Mouse (Mus musculus) heart, embryonic 13.5 days (tissue): Measurements from ENCODE around the gene Gmpr2. TPM values are rescaled to one million over a fixed set of nuclear protein-coding genes. Genes with fewer than 3 reads are reported as not detected.

Source experiments
- ATAC-seq: fragments of 200-750 bp; cut with Nextera tagmentation; 2 replicates; pipeline ENCODE4 v1.8.0; 2017; ENCODE audit warnings: moderate TSS enrichment; ENCODE audit not compliant: insufficient number of reproducible peaks, low FRiP score, low TSS enrichment; ENCODE audit errors: extremely low read depth
- H3K27ac ChIP-seq: fragments of 300-500 bp; sonication (generic); replicated peaks from 2 replicates; pipeline ENCODE4 v1.5.1; 2015; ENCODE audit warnings: moderate library complexity, mild to moderate bottlenecking, inconsistent platforms
- H3K27me3 ChIP-seq: fragments of 300-500 bp; sonication (generic); replicated peaks from 2 replicates; pipeline ENCODE4 v1.6.1; 2015; ENCODE audit warnings: mild to moderate bottlenecking, inconsistent platforms
- H3K36me3 ChIP-seq: fragments of 300-500 bp; sonication (generic); 2 replicates; pipeline ENCODE4 v1.6.1; 2015; ENCODE audit warnings: mild to moderate bottlenecking, inconsistent platforms
- H3K4me1 ChIP-seq: fragments of 300-500 bp; sonication (generic); 2 replicates; pipeline ENCODE4 v1.6.1; 2015; ENCODE audit warnings: inconsistent platforms
- H3K4me2 ChIP-seq: fragments of 300-500 bp; sonication (generic); 2 replicates; pipeline ENCODE4 v1.6.1; 2015; ENCODE audit warnings: inconsistent platforms, mild to moderate bottlenecking, moderate library complexity
- H3K4me3 ChIP-seq: fragments of 300-500 bp; sonication (generic); 2 replicates; pipeline ENCODE4 v1.5.1; 2015; ENCODE audit warnings: moderate library complexity, mild to moderate bottlenecking, inconsistent platforms
- H3K9ac ChIP-seq: fragments of 300-500 bp; sonication (generic); 2 replicates; pipeline ENCODE4 v1.6.1; 2015; ENCODE audit warnings: inconsistent platforms, mild to moderate bottlenecking, moderate library complexity
- H3K9me3 ChIP-seq: fragments of 300-500 bp; sonication (generic); 2 replicates; pipeline ENCODE4 v1.6.1; 2016; ENCODE audit warnings: inconsistent platforms
- WGBS: fragments of 180-500 bp; shearing (Covaris S2); methylation state at CpG from one replicate; pipeline ENCODE4 v1.1.7; 2015; ENCODE audit warnings: mixed read lengths; 5-methylcytosine and 5-hydroxymethylcytosine counted together
- polyA plus RNA-seq: library from polyadenylated mRNA; unstranded; fragments of >200 nt; fragmentation: Nextera tagmentation; extraction: Ambion mirVana; gene quantifications from 2 replicates; pipeline ENCODE4 v1.2.1, GENCODE M21; 2015

The Gmpr2 gene
- polyA plus RNA-seq, 1 experiment from 2014 or later: 39.3 TPM

- Histone ChIP-seq H3K27me3 (peaks cover 34% of the 10 kb centered on the region), H3K4me3 (no peak overlapping the region), H3K9ac (no peak overlapping the region), H3K4me2 (no peak overlapping the region), H3K4me1 (peaks cover 17% of the 10 kb centered on the region), H3K36me3 (peaks cover 43% of the 10 kb centered on the region), H3K9me3 (no peaks in the 10 kb centered on the region), H3K27ac (no peak overlapping the region)
- WGBS: 92% methylated on average over 6 of the region's 6 CpGs
- ATAC-seq: no peak
Measured at GRCm38 (mm10) chr14:55716271-55716670, 44.5 kb downstream of the Gmpr2 start.

GRCm38 (mm10) chr14:55716884-55717283, 45.1 kb downstream of the Gmpr2 start:
- 83% methylated on average over 8 of the region's 8 CpGs for WGBS
- Histone ChIP-seq H3K27ac (no peak overlapping the region), H3K27me3 (peaks cover 28% of the 10 kb centered on the region), H3K36me3 (peaks cover 43% of the 10 kb centered on the region), H3K4me3 (no peak overlapping the region), H3K4me2 (no peak overlapping the region), H3K4me1 (peaks cover 19% of the 10 kb centered on the region), H3K9me3 (no peaks in the 10 kb centered on the region), H3K9ac (no peak overlapping the region)
- ATAC-seq: no peak

GRCm38 (mm10) chr14:55719737-55720136, 48.0 kb downstream of the Gmpr2 start:
- WGBS: 77% methylated on average over 6 of the region's 6 CpGs
- Histone ChIP-seq H3K9ac (no peak overlapping the region), H3K4me2 (no peak overlapping the region), H3K27ac (no peak overlapping the region), H3K4me1 (peaks cover 14% of the 10 kb centered on the region), H3K9me3 (no peaks in the 10 kb centered on the region), H3K4me3 (no peak overlapping the region), H3K27me3 (0 out of 2 replicates have a peak, but pooled peaks cover 3% of the 10 kb centered on the region), H3K36me3 (peaks cover 43% of the 10 kb centered on the region)
- no peak for ATAC-seq

- no peak overlapping the region for H3K27ac ChIP-seq
- ATAC-seq: no peak
- no peak overlapping the region for H3K9ac ChIP-seq
- H3K4me3 ChIP-seq: no peak overlapping the region
- no peaks in the 10 kb centered on the region for H3K9me3 ChIP-seq
- peaks cover 43% of the 10 kb centered on the region for H3K36me3 ChIP-seq
- 92% methylated on average over 12 of the region's 12 CpGs for WGBS
- 0 out of 2 replicates have a peak overlapping the region, but pooled peaks have one; percentile 85 for H3K4me2 ChIP-seq
- H3K4me1 ChIP-seq: peaks cover 17% of the 10 kb centered on the region
- H3K27me3 ChIP-seq: no peaks in the 10 kb centered on the region
Measured at GRCm38 (mm10) chr14:55720666-55721065, 48.9 kb downstream of the Gmpr2 start.

GRCm38 (mm10) chr14:55721076-55721475, 49.3 kb downstream of the Gmpr2 start:
- H3K36me3 ChIP-seq: peaks cover 41% of the 10 kb centered on the region
- ATAC-seq: no peak
- H3K27ac ChIP-seq: peak overlapping the region; percentile 83; the same call in 1 of the 2 replicates
- H3K9ac ChIP-seq: peak overlapping the region; percentile 90
- peaks cover 17% of the 10 kb centered on the region for H3K4me1 ChIP-seq
- 80% methylated on average over 6 of the region's 6 CpGs for WGBS
- H3K27me3 ChIP-seq: no peaks in the 10 kb centered on the region
- H3K4me3 ChIP-seq: peak overlapping the region; percentile 92
- peak overlapping the region; percentile 85 for H3K4me2 ChIP-seq
- no peaks in the 10 kb centered on the region for H3K9me3 ChIP-seq

- H3K9ac ChIP-seq: peak within 1 kb of the TSS; percentile 90
- H3K27me3 ChIP-seq: no peaks in the 10 kb centered on the region
- peaks cover 34% of the 10 kb centered on the region for H3K36me3 ChIP-seq
- H3K4me3 ChIP-seq: peak within 1 kb of the TSS; percentile 92
- H3K9me3 ChIP-seq: no peaks in the 10 kb centered on the region
- peak; percentile 82 for ATAC-seq
- under 1% methylated on average over 50 of the region's 50 CpGs for WGBS
- peak within 1 kb of the TSS; percentile 85 for H3K4me2 ChIP-seq
- H3K27ac ChIP-seq: peak within 1 kb of the TSS; percentile 83
- H3K4me1 ChIP-seq: peaks cover 17% of the 10 kb centered on the region
Measured at GRCm38 (mm10) chr14:55721700-55722437, 50.1 kb downstream of the Gmpr2 start, which contains the start of gene Rabggta. Gene Rabggta, minus strand, starts transcription at chr14:55722263.

- Histone ChIP-seq H3K27me3 (0 out of 2 replicates have a peak, but pooled peaks cover 5% of the 10 kb centered on the region), H3K9me3 (no peaks in the 10 kb centered on the region), H3K4me2 (peak overlapping the region; percentile 85), H3K27ac (peak overlapping the region; percentile 83; the same call in 1 of the 2 replicates), H3K9ac (peak overlapping the region; percentile 90), H3K4me3 (peak overlapping the region; percentile 92), H3K4me1 (peaks cover 17% of the 10 kb centered on the region), H3K36me3 (peaks cover 28% of the 10 kb centered on the region)
- 48% methylated on average over 8 of the region's 8 CpGs for WGBS
- ATAC-seq: no peak
Measured at GRCm38 (mm10) chr14:55722438-55722945, 50.8 kb downstream of the Gmpr2 start.

- H3K4me3 ChIP-seq: no peak overlapping the region
- H3K4me1 ChIP-seq: peaks cover 17% of the 10 kb centered on the region
- no peaks in the 10 kb centered on the region for H3K9me3 ChIP-seq
- WGBS: 91% methylated on average over 7 of the region's 7 CpGs
- H3K4me2 ChIP-seq: no peak overlapping the region
- ATAC-seq: no peak
- no peak overlapping the region for H3K9ac ChIP-seq
- H3K27me3 ChIP-seq: 0 out of 2 replicates have a peak, but pooled peaks cover 9% of the 10 kb centered on the region
- no peak overlapping the region for H3K27ac ChIP-seq
- peaks cover 21% of the 10 kb centered on the region for H3K36me3 ChIP-seq
Measured at GRCm38 (mm10) chr14:55723433-55723832, 51.7 kb downstream of the Gmpr2 start.

- ATAC-seq: no peak
- no peak overlapping the region for H3K4me2 ChIP-seq
- H3K36me3 ChIP-seq: peaks cover 11% of the 10 kb centered on the region
- no peak overlapping the region; the same call in 1 of the 2 replicates for H3K27ac ChIP-seq
- no peak overlapping the region for H3K9ac ChIP-seq
- H3K9me3 ChIP-seq: no peaks in the 10 kb centered on the region
- 0 out of 2 replicates have a peak, but pooled peaks cover 14% of the 10 kb centered on the region for H3K27me3 ChIP-seq
- H3K4me1 ChIP-seq: peaks cover 17% of the 10 kb centered on the region
- 38% methylated on average over 8 of the region's 8 CpGs for WGBS
- no peak overlapping the region for H3K4me3 ChIP-seq
Measured at GRCm38 (mm10) chr14:55724411-55724871, 52.7 kb downstream of the Gmpr2 start.

GRCm38 (mm10) chr14:55726261-55726660, 54.5 kb downstream of the Gmpr2 start:
- H3K9ac ChIP-seq: no peak overlapping the region
- H3K36me3 ChIP-seq: no peaks in the 10 kb centered on the region
- no peak overlapping the region for H3K4me2 ChIP-seq
- no peak overlapping the region for H3K4me3 ChIP-seq
- ATAC-seq: no peak
- H3K4me1 ChIP-seq: peaks cover 13% of the 10 kb centered on the region
- H3K9me3 ChIP-seq: no peaks in the 10 kb centered on the region
- no peak overlapping the region for H3K27ac ChIP-seq
- H3K27me3 ChIP-seq: 0 out of 2 replicates have a peak, but pooled peaks cover 29% of the 10 kb centered on the region

- Histone ChIP-seq H3K36me3 (no peaks in the 10 kb centered on the region), H3K9ac (no peak overlapping the region), H3K9me3 (no peaks in the 10 kb centered on the region), H3K27me3 (peaks cover 31% of the 10 kb centered on the region; the same call in 1 of the 2 replicates), H3K4me3 (no peak overlapping the region), H3K4me1 (0 out of 2 replicates have a peak, but pooled peaks cover 6% of the 10 kb centered on the region), H3K4me2 (no peak overlapping the region), H3K27ac (no peak overlapping the region)
- WGBS: 62% methylated on average over 8 of the region's 8 CpGs
- ATAC-seq: no peak
Measured at GRCm38 (mm10) chr14:55727889-55728685, 56.3 kb downstream of the Gmpr2 start.
